Mouse (Mus musculus) CH12F3 (cell line): ENCODE results near the gene Prkce.

ENCODE experiments used
- in situ Hi-C: fragments of 300-500 bp; cut with MboI; formaldehyde crosslinking; loops from 2 replicates; pipeline ENCODE4 v1.14.3; 2020; ENCODE audit warnings: low sequenced_read_pairs

Gene Prkce

DNA sequence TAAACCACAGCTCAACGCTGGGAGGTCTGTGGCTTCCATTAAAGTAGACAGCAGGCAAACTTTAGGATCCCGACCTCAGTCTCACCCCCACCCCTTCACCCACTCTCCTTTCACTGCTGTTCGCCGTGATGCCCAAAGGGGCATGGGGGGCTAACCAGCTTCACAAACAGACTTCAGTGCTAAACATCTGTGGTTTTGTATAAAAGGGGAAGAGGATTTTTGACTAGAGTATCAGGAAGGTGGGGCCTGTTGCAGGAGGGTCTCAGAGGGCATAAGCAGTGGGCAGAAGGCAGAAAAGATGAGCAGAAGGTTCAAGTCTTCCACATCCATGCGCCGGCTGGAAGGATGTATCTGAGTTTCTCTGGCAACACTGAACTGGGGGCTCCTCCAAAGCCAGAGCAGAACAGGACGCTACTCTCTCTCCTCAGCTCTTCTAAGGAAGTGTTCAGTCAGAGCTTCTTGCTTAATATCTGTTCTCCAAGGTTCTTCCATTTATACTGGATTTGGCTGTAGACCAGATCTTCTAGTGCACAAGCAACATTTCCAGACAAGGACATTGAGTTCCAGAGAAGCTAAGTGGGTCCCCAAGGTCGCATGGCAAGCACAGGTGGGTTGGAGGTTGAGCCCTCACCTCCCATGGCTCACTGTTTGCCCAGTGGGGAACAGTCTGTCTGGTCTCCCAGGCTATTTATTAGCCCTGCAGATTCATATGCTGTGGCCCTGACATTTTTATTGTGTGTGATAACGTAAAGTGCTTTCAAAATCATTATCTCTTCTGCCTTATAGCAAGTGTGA lies 2.8 kb downstream of the Prkce start:
- in situ Hi-C loops: loop anchor here (25.0 kb wide), 1 partner anchor 642 kb away; no protein-coding TSS in a partner anchor

GRCm38 (mm10) chr17:86175516-86175915 lies 7.9 kb downstream of the Prkce start:
- in situ Hi-C loops: no loop called here

- in situ Hi-C loops: no loop called here
These were observed 9.1 kb downstream of the Prkce start for GRCm38 (mm10) chr17:86176722-86177121.

GRCm38 (mm10) chr17:86183788-86184187 lies 16.2 kb downstream of the Prkce start:
- in situ Hi-C loops: no loop called here

- in situ Hi-C loops: no loop called here
These were observed 17.1 kb downstream of the Prkce start for GRCm38 (mm10) chr17:86184552-86185209.

DNA sequence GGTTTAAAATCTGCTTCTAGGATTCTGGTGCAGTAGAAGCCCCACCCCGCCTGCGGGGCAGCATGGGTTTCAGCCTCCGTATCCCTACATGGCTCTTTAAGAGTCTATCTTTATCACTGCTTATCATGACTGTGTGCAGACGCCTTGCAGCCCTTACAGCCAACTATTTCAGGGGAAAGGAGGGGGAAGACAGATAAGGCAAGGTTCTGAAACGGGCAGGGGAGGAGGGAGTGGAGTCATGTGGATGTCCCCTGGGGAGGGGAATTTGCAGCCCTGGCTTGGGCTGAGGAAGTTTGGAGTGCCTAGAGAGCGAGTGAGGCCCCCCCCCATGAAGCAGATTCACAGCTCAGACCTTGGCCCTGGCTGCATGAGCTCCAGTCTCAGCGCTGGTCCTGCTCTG lies 18.0 kb downstream of the Prkce start:
- in situ Hi-C loops: no loop called here

GRCm38 (mm10) chr17:86187777-86188176 lies 20.2 kb downstream of the Prkce start:
- in situ Hi-C loops: no loop called here

GRCm38 (mm10) chr17:86193979-86194378 lies 26.4 kb downstream of the Prkce start:
- in situ Hi-C loops: no loop called here

DNA sequence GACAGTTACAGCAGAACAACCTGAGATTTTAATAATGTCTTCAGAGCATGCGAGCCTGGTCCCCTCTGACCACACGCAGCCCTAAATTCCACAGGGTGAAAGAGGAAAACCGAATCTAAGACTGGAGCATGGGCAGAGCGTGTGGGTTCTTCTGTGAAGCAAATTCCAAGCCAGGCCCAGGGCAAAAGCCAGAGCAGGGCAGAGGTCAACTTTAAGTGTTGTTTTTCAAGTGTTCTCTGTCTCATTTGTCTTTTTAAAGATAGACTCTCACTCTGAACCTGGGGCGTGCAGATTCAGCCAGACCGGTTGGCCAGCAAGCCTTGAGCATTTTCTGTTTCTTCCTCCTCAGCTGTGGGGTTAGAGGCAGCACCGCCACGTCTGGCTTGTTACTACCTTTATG lies 27.3 kb downstream of the Prkce start:
- in situ Hi-C loops: no loop called here

- in situ Hi-C loops: no loop called here
These were observed 31.2 kb downstream of the Prkce start for GRCm38 (mm10) chr17:86198496-86199465.

- in situ Hi-C loops: no loop called here
These were observed 34.4 kb downstream of the Prkce start for GRCm38 (mm10) chr17:86201981-86202380.

DNA sequence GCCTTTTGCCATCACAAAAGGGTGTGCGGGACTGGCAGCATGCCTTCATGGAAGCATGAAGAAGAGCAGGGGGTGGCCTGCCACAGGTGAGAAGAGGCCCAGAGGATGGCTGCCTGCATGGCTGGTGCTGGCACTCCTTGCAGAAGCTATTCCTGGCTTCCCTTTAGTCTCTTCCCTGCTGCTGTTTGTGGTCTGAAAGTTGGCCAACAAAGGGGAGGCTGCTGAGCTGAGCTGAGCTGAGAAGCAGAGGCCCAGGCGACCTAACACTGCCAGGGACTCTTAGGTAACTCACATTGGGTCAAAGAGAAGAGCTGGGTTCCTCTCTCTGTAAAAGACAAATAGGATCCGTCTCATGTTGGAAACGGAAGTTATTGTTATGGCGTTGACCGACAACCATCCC lies 35.4 kb downstream of the Prkce start:
- in situ Hi-C loops: no loop called here

GRCm38 (mm10) chr17:86203531-86204450 lies 36.2 kb downstream of the Prkce start:
- in situ Hi-C loops: no loop called here

- in situ Hi-C loops: no loop called here
These were observed 38.7 kb downstream of the Prkce start for GRCm38 (mm10) chr17:86206289-86206688.

- in situ Hi-C loops: no loop called here
These were observed 40.7 kb downstream of the Prkce start for GRCm38 (mm10) chr17:86208057-86208820.

DNA sequence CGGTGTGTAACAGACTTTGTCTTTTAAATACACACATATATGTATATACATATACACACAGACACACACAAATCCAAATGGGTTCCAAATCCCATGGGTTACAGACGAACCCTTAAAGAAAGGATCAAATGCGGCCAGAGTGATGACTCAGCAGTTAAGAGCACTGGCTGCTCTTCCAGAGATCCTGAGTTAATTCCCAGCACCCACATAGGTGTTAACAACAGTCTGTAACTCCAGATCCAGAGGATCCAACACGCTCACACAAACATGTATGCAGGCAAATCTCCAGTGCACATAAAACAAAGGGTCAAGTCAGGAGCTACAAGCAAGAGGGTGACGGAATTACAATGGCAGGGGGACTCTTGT lies 41.2 kb downstream of the Prkce start:
- in situ Hi-C loops: no loop called here

DNA sequence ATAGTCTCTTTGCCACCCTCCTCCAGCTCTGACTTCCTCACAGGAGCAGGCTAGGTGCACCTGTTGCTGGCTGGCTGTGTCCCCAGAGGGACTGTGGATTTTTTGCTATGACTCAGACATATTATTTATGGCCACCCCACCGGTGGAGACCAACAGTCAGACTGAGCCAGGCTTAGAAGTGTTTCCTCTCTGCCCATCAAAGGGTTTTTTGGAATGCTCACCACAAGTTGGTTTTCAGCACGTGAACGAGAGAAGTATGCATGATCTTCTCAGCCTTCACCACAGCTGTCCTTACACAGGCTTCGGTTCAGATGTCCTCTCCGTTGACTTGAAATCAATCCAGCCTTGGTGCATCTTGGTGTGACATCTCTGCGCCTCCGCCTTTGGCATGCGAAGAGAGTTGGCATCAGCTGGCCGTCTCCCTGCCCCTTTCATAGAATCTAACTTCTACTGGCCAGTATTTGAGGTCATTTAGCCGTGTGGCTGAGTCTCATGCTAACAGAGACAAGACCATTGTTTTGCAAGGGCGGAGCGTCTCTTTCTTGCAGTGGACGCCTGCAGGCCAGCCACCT lies 42.2 kb downstream of the Prkce start:
- in situ Hi-C loops: no loop called here

DNA sequence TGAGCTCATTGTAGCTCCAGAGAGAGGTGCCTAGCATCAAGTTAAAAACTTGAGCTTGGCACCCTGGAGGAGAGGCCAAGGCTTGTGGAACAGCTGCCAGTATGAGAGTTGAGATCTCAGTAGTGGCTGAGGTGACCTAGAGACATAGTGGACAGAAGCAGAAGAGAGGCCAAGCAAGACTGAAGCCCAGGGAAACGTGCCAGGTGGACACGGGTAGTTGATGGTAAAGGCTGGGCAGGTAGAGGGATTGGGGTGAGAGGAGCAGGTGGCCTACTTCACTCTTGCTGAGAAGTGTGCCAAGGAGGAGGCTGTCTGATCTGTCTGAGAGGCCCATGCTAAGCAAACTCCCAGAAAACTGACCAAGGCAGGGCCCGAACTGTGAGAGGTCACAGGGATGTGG lies 44.6 kb downstream of the Prkce start:
- in situ Hi-C loops: no loop called here

GRCm38 (mm10) chr17:86214285-86214684 lies 46.7 kb downstream of the Prkce start:
- in situ Hi-C loops: no loop called here
